Mouse (Mus musculus): ENCODE data around the gene Zfp90.

DNA sequence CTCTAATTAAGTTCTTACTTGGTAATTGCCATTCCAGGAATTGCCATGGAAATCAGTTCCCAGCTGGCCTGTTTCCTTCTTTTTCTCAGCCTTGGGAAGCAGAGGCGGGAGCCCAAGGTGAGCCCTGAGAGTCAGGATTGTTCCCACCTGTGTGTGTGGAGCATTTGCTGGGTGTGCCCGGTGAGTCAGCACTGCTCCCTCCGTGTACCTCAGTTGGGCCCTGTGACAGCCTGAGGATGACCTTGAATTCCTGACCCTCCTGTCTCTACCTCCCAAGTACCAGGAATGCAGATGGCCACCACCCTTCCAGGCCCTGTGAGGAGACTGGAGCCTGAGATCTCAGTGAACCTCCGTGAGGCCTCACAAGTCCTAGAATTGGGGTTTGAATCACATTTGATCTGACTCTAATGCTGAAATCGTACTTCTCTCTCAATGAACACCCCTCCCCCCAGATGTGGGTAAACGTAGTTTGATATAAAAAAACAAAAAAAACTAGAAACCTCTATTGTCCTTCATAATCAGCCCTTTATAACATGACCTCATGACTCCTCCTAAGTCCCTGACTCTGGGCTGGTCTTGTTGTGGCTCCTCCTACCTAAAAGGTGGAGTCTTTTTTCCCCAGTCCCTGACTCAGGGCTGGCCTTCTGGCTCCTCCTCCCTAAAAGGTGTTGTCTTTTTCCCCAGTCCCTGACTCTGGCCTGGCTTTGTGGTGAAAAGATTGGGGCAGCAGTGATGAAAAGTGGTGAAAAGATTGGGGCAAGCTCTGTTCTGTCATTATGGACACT, 36.4 kb downstream of the Zfp90 start:
- TF ChIP-seq CEBPB (IDR thresholded peaks at IDR 0.05; ENCODE audit: insufficient read depth, poor library complexity, severe bottlenecking) (no peak), USF1 (IDR thresholded peaks at IDR 0.05; ENCODE audit: low read depth) (no peak), TCF12 (IDR thresholded peaks at IDR 0.05; ENCODE audit: insufficient read depth, poor library complexity, severe bottlenecking) (no peak), POLR2A (IDR thresholded peaks at IDR 0.05; ENCODE audit: insufficient read length, low read depth) (no peak)

All from myocyte (in vitro differentiated cells).